Mouse (Mus musculus) bone marrow macrophage, adult 2 months (primary cell): ENCODE data around the gene Ppl.

Experiments used
- CTCF ChIP-seq: IDR thresholded peaks from 2 replicates; pipeline ENCODE4 v1.5.1; 2012; ENCODE audit warnings: low read depth, mild to moderate bottlenecking, low read length, moderate library complexity
- POLR2A ChIP-seq: IDR thresholded peaks from 2 replicates; pipeline ENCODE4 v1.6.1; 2012; ENCODE audit warnings: mild to moderate bottlenecking, low read depth, low read length, borderline replicate concordance

DNA sequence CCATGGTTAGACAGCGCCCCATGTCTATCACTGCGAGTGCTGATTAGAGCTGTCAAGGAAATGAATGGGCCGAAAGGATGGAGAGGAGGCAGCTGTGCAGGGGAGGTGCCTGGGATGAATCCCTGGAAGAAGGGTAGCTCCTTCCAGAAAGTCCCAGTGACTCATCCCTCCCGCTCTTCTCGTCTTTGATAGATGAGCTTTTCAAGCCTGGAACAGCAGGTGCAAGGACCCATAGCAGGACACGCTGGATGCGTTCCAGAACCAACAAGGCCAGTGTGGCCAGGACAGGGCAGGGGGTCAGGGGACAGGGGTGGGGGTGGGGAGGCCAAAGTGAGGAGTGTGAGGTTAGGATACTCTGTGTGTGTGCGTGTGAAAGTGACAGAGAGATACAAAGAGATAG is 27.0 kb upstream of the Ppl start:
- TF ChIP-seq POLR2A: no peak
- TF ChIP-seq CTCF: no peak
